Mouse (Mus musculus) megakaryocyte progenitor cell, adult 5-6 weeks (primary cell): Measurements from ENCODE around the gene Tifa. TPM values are rescaled to one million over a fixed set of nuclear protein-coding genes. Genes with fewer than 3 reads are reported as not detected.
A peak's percentile ranks its signal among the peaks of the same experiment; 100 is the strongest.

Experiments used
- ATAC-seq: replicated peaks from 2 replicates; pipeline ENCODE4 v1.8.0; 2016; ENCODE audit warnings: mild to moderate bottlenecking, moderate TSS enrichment, inconsistent platforms; ENCODE audit not compliant: poor library complexity
- total RNA-seq, 2 experiments: library from RNA; stranded (forward) in 1 of 2; stranded (reverse) in 1 of 2; fragments of 157-497, 149-512 nt in 1 of 2; fragments of 200-1000 nt in 1 of 2; gene quantifications; 2 replicates each; pipeline versions ENCODE4 v1.2.3 to v1.2.4; 2015 to 2017

Tifa gene
- total RNA-seq, 2 experiments from 2014 or later: 56.4 to 57.0 TPM

DNA sequence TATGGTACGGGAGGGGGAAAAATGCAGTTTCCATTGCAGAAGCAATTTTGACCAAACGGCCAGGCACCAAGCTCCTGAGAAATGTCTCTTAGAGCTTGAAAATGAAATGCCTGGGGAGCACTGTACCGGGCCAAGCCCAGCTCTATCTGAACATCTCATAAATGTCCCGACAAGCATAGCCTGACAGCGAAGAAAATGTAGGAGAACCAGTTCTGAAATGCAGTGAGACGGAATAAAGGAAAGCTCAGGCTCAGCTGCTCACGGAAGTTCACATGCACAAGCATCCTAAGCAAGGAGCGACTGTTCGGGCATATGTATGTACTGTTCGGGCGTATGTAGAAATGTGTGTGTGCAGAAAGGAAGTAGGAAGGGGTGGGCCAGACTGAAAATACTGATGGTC lies 71.7 kb downstream of the Tifa start:
- ATAC-seq: no peak

DNA sequence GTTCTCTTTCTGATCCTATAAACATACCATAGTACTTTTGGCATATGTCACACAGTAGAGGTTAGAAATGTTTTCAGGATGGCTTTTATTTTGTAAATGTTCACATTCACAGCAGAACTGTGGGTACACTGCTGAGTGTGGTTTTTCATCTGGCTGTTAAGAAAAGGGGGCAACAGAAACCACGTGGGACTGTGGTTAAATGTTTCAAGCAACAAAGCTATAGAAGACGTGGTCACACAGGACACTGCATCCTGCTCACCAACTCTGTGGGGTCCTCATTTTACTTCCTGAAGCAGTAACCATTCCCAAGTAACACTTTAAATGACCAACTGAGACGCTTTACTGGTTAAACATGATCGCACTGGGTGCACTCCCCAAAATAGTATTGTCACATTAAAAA lies 72.9 kb downstream of the Tifa start:
- peak; percentile 65 for ATAC-seq

DNA sequence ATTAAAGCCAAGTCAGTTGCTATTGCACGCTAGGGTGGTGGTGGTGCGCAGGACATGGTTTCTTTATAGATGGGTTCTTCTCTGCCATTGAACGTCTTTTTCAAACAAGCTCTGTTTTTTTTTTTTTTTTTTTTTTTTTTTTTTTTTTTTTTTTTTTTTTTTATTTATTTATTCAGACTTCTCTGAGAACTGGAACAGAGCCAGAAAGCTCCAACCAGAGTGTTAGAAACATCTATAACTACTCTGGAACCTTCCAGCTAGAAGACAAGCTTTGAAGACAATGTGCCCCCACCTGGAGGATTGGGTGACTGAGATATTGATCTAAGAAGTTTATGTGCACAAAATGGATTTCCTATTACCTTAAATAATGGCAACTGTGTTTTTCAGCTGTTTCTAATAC lies 74.0 kb downstream of the Tifa start:
- ATAC-seq: no peak

DNA sequence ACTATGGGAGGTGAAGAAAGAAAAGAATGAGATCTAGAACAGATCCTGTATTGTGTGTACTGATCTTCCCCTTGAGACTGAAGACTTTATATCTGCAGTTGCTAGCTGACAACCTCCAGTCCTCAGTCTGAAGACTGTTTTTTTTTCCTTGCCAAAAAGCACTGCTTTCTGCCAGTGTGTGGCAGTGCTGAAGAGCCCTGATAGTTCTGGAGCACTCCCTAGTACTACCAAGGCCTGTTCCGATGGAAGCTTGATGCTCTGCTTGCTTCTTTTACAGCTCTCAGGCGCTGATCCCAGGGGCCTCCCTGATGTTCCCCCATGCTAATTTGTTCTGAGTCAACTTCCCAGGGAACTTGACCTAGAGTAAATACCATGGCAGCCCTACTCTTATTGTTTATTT lies 74.6 kb downstream of the Tifa start:
- ATAC-seq: peak; percentile 38

DNA sequence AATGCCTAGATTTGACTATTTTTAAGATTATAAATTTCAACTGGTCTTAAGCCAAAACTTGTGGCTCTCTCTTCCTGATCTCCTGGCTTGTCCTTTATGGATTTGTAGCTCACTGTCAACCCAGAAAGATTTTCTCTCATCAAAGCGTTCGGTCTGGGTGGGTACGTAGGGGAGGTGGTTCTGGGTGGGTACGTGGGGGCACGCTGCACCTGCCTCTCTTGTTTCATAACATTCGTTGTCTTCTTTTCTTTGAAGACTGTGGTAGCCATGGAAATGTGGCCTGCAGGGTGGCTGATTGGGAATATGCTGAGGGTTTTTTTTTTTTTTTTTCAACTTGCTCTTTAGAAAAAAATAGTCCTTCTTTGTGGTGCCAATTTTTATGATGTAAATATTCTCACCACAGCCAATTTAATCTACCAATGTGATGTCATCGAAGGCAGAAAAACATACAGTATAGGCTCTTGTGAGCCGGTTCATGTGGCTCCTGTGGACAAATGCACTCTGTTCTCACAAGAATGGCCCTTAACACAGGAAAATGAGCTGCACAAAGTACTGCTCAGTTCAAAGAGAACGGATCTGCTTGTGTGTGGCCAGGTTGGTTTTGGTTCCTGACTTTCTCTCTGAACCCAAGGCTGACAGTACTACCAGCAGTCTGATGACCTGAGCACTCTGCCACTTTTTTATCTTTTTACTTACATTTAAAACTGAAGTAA lies 78.6 kb downstream of the Tifa start:
- no peak for ATAC-seq

DNA sequence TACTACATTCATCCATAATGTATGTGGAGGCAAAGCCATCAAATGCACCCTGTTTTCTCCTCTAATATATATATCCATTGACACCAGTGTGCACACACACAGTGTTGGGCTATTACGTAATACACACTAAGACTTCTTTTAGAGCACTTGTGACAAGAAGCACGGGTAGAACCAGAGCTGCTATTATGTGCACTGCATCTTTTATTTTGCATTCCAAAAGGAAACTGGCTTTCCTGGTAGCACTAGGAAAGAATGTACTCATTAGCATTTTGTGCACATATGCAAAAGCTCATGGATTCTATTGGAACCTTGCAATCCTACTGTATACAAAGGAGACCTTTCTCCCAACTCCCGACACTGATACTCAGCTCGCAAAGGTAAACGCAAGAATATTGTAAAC lies 79.3 kb downstream of the Tifa start:
- ATAC-seq: no peak

DNA sequence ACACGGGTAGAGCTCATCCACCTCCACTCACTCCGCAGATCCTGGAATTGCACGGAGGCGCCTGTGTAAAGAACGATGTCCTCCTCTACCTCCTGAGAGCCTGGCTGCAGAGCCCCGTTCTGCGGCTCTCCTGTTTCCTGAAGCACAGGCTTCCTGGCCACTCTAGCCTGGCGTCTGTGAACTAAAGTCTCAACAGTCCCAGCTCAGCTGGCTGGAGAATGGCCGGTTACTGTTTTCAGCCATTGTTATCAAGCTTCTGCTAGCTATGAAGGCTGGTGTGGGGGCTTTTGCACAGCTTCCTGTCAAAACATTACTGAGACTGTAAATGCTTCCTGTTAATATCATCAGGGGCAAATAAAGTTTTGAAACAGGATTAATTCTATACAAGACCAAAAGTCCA lies 82.0 kb downstream of the Tifa start:
- no peak for ATAC-seq

DNA sequence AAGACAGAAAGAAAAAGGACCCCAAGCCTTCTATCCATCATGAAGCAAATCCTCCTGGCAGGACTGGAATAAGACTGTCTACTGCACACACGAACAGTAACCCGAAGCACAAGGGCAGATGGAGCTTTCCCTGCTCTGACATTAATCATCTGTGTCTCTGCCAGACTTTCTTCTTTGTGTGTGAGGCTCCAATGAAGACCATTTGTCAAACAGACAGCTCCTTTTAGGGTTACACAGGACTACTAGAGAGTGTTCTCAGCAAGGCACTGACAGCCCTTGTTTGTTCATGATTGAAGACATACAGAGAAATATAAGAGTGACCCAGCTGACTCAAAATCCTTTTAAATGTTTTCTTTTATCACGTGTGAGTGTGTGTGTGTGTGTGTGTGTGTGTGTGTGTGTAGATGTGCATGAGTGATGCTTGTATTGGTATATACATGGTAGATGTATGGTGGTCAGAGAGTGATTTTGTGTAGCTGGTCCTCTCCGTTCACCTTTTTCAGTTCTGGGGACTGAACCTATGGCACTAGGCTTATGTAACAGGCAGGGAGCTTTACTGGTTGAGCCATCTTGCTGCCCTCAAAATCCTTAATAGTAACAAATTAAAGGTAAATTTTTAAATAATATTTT lies 84.8 kb downstream of the Tifa start:
- no peak for ATAC-seq

DNA sequence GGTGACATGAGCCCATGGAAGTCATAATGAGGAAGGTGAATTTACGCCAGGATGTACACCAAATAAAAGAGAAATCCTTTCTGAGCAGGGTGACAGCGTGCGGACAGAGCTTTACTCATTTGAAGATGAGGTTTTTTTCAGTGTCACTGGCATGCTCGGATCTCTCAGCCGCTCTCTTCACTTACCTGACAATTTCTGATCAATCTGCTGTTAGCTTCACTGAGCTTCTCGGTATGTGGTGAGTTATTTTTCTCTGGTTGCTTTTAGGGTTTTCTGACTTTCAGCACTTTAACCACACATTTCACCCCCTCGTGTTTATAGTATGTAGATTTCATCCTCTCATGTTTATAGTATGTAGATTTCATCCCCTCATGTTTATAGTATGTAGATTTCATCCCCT lies 85.5 kb downstream of the Tifa start:
- ATAC-seq: no peak

DNA sequence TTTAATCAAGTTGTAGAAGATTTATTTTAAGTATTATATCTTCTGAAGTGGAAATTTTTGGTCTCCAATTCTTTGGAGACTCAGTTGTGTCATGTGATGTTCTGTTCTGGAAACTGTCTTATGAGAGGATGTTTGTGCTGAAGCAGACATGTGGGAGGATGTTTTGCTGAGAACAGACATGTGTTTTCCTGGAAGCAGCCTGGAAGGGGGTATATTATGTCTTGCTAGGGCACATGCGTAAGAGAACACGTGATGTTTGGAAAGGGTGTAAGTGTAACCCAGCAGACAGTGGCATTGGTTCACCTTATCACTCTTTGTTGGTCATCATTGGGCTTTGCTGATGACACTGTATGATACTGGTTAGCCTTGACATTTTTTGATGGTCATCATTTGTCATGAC lies 85.9 kb downstream of the Tifa start:
- no peak for ATAC-seq

DNA sequence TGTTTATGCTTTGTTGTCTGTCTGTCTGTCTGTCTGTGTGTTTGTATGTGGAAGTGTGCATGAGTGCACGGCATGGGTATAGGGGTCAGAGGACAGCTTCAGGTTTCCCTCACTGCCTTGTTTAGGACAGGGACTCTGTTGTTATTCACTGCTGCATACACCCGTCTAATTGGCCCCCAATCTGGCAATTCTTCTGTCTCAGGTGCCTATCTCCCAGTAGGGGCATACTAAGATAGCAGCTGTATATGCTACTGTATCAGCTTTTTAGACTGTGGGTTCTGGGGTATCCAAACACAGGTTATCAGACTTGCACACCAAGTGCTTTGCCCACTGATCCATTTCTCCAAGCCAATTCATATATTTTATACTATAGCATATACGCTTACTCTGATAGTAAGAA lies 90.4 kb downstream of the Tifa start:
- peak; percentile 46 for ATAC-seq

DNA sequence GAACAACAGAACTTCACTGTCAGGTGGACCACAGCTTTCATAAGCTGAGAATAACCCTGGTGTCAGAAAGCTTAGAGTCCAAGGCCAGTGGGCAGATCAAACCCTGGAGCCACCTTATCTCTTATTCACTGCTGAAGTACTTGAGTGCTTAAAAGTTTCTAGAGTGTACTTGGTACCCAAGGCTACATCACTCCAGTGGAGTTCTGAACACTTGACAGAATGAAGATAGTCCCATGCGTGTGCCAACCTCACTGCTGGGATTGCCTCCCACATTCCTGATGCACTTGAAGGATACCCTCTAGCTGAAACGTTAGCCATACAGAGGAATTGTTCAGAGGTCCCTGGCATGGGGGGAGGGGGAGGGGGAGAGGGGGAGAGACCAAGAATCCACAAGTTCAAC lies 92.1 kb downstream of the Tifa start:
- ATAC-seq: no peak

Other genes with a start within 250 kb of the Tifa start
- gene Larp7, start 236.5 kb upstream of the Tifa start, total RNA-seq (2015): 86.3 and 90.6 TPM in 2 replicates
- gene Larp7, start 236.5 kb upstream of the Tifa start, total RNA-seq (2017): 113 and 132 TPM in 2 replicates
- gene Zgrf1, start 236.3 kb upstream of the Tifa start, total RNA-seq (2015): 20.1 and 22.2 TPM in 2 replicates
- 23.0 and 28.1 TPM in 2 replicates for gene Zgrf1, start 236.3 kb upstream of the Tifa start, total RNA-seq (2017)
- gene Neurog2, start 156.7 kb upstream of the Tifa start, total RNA-seq (2015): not detected in 2 replicates
- not detected in 2 replicates for gene Neurog2, start 156.7 kb upstream of the Tifa start, total RNA-seq (2017)
- 7.1 and 10.3 TPM in 2 replicates for gene Alpk1, start 9.3 kb upstream of the Tifa start, total RNA-seq (2015)
- 13.6 and 19.1 TPM in 2 replicates for gene Alpk1, start 9.3 kb upstream of the Tifa start, total RNA-seq (2017)
- gene Ap1ar, start 47.7 kb downstream of the Tifa start, total RNA-seq (2015): 60.0 and 69.6 TPM in 2 replicates
- 56.3 and 71.7 TPM in 2 replicates for gene Ap1ar, start 47.7 kb downstream of the Tifa start, total RNA-seq (2017)
- 34.4 and 38.7 TPM in 2 replicates for gene Fam241a, start 106.5 kb downstream of the Tifa start, total RNA-seq (2015)
- 21.0 and 27.7 TPM in 2 replicates for gene Fam241a, start 106.5 kb downstream of the Tifa start, total RNA-seq (2017)